Comparison of ENCODE assay signal across 18 mouse cellular contexts in the genomic region with DNA sequence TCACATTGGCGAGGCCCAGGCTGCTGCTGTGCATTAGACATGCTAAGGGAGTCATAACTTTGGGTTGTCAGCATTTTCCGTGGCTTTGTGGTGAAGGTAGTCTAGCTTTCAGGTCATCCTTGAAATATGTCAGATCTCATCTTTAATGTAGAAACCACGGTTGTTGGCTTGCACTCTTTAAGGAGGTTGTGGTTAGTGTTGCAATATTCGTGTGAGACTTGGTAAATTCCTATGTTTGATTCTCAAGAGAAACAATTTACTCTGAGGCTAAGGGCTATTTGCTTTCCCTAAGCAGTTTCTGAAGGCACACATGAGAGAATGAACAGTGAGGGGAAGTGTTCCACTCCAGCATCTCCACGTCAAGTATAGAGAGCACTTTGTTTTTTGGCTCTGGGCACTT.
A peak's percentile ranks its signal among the peaks of the same experiment; 100 is the strongest.
DNase-seq lines count a peak whose midpoint lies in the region; ATAC-seq and TF ChIP-seq lines count a peak whose summit lies in the region.
"Had no signal": no experiment of that assay in that cellular context is flagged by ENCODE, and none has a peak within 500 bp of the region (broad histone marks: within the 10 kb centered on the region; RNA-seq: fewer than 3 reads in every experiment).

No protein-coding gene starts in this region.

- no peak overlapping the region for H3K9ac ChIP-seq in lung, embryonic 14.5 days
- H3K9ac ChIP-seq in midbrain, embryonic 14.5 days (replicated peaks; ENCODE audit: low read length) = no peak overlapping the region
- H3K9ac ChIP-seq: embryonic facial prominence, embryonic 12.5 days; hindbrain, embryonic 12.5 days; midbrain, embryonic 15.5 days; neural tube, embryonic 13.5 days had no signal

- H3K9me3 ChIP-seq in lung, embryonic 14.5 days (ENCODE audit: low read depth, low read length) = no peaks in the 10 kb centered on the region
- no peaks in the 10 kb centered on the region for H3K9me3 ChIP-seq in midbrain, embryonic 14.5 days (ENCODE audit: control insufficient read depth, low read length)
- H3K9me3 ChIP-seq: embryonic facial prominence, embryonic 12.5 days; hindbrain, embryonic 12.5 days; midbrain, embryonic 15.5 days; neural tube, embryonic 13.5 days had no signal

- no peaks in the 10 kb centered on the region for H3K27me3 ChIP-seq in lung, embryonic 14.5 days (ENCODE audit: insufficient read depth, low read length)
- H3K27me3 ChIP-seq in myocyte (ENCODE audit: control insufficient read depth, insufficient read depth, insufficient read length) = no peaks in the 10 kb centered on the region
- H3K27me3 ChIP-seq in kidney, adult 2 months (replicated peaks; ENCODE audit: control insufficient read depth, insufficient read depth, low read length) = no peaks in the 10 kb centered on the region
- no peaks in the 10 kb centered on the region for H3K27me3 ChIP-seq in midbrain, embryonic 14.5 days (ENCODE audit: control insufficient read depth, insufficient read depth, low read length)
- H3K27me3 ChIP-seq: embryonic facial prominence, embryonic 12.5 days; hindbrain, embryonic 12.5 days; midbrain, embryonic 15.5 days; neural tube, embryonic 13.5 days had no signal

- no peak overlapping the region for H3ac ChIP-seq in myocyte (ENCODE audit: control insufficient read depth, insufficient read length)

- 44% methylated on average over 5 of the region's 5 CpGs for WGBS in lung, embryonic 14.5 days
- 66% methylated on average over 5 of the region's 5 CpGs for WGBS in kidney, adult 2 months
- 64% methylated on average over 5 of the region's 5 CpGs for WGBS in midbrain, embryonic 14.5 days

- no peak overlapping the region for H3K4me3 ChIP-seq in lung, embryonic 14.5 days (ENCODE audit: low read depth, low read length)
- no peak overlapping the region for H3K4me3 ChIP-seq in myocyte
- no peak overlapping the region for H3K4me3 ChIP-seq in kidney, adult 2 months (ENCODE audit: insufficient read depth, low read depth, low read length)
- no peak overlapping the region for H3K4me3 ChIP-seq in midbrain, embryonic 14.5 days (replicated peaks; ENCODE audit: low read depth, low read length)
- H3K4me3 ChIP-seq: embryonic facial prominence, embryonic 12.5 days; gastrocnemius, adult 2 months; hindbrain, embryonic 12.5 days; midbrain, embryonic 15.5 days; neural tube, embryonic 13.5 days had no signal

- no peak for TF ChIP-seq POLR2A in myocyte (IDR thresholded peaks at IDR 0.05; ENCODE audit: insufficient read length, low read depth)
- no peak for TF ChIP-seq POLR2A in kidney, adult 2 months (IDR thresholded peaks at IDR 0.05; ENCODE audit: low read depth, low read length)

- no peaks in the 10 kb centered on the region for H3K36me3 ChIP-seq in lung, embryonic 14.5 days (ENCODE audit: insufficient read depth)
- H3K36me3 ChIP-seq in myocyte (ENCODE audit: control insufficient read depth, insufficient read depth) = no peaks in the 10 kb centered on the region
- no peaks in the 10 kb centered on the region for H3K36me3 ChIP-seq in kidney, adult 2 months (ENCODE audit: control insufficient read depth, insufficient read depth, low read length)
- no peaks in the 10 kb centered on the region for H3K36me3 ChIP-seq in midbrain, embryonic 14.5 days (ENCODE audit: control insufficient read depth, insufficient read depth, low read length)
- H3K36me3 ChIP-seq: embryonic facial prominence, embryonic 12.5 days; hindbrain, embryonic 12.5 days; midbrain, embryonic 15.5 days; neural tube, embryonic 13.5 days had no signal

- H3K4me1 ChIP-seq in lung, embryonic 14.5 days (ENCODE audit: insufficient read depth) = 0 out of 2 replicates have a peak, but pooled peaks cover 3% of the 10 kb centered on the region
- peaks cover 7% of the 10 kb centered on the region; the same call in 1 of the 2 replicates for H3K4me1 ChIP-seq in kidney, adult 2 months (ENCODE audit: control insufficient read depth, insufficient read depth, low read length)
- H3K4me1 ChIP-seq in midbrain, embryonic 14.5 days (ENCODE audit: control insufficient read depth, insufficient read depth, low read length) = no peaks in the 10 kb centered on the region
- H3K4me1 ChIP-seq: hindbrain, embryonic 12.5 days had no signal

- no peak overlapping the region for H3K4me2 ChIP-seq in lung, embryonic 14.5 days
- peak overlapping the region; percentile 60 for H3K4me2 ChIP-seq in myocyte (ENCODE audit: low read depth)
- H3K4me2 ChIP-seq in midbrain, embryonic 14.5 days (ENCODE audit: low read length) = no peak overlapping the region
- H3K4me2 ChIP-seq: embryonic facial prominence, embryonic 12.5 days; heart, embryonic 11.5 days; hindbrain, embryonic 12.5 days; midbrain, embryonic 15.5 days; neural tube, embryonic 13.5 days had no signal

- no peak for ATAC-seq in lung, embryonic 14.5 days (ENCODE audit: insufficient read depth)
- peak; percentile 42 to 53; a peak in 3 of 4 replicates for ATAC-seq in hematopoietic stem cell, adult 5-6 weeks (replicated peaks in 1 of 2; ENCODE audit: insufficient read depth in 1 of 2, low FRiP score in 2 of 2, low TSS enrichment in 1 of 2, low read depth in 1 of 2, poor library complexity in 2 of 2, severe bottlenecking in 2 of 2)
- no peak for ATAC-seq in midbrain, embryonic 14.5 days (ENCODE audit: low FRiP score, low TSS enrichment)
- ATAC-seq: forebrain, embryonic 14.5 days; midbrain, embryonic 15.5 days had no signal

- peak; percentile 3 for DNase-seq in lung, embryonic 14.5 days
- DNase-seq in lung, postnatal 14 days = no peak
- DNase-seq in NIH3T3 (ENCODE audit: low read depth) = peak; percentile 89
- DNase-seq in kidney, adult 2 months = no peak
- no peak for DNase-seq in kidney, postnatal 10 days
- no peak for DNase-seq in midbrain, embryonic 14.5 days
- DNase-seq: adrenal gland, postnatal 36 days; cerebellum, adult 9-11 months; gastrocnemius, adult 2 months; kidney, adult 11 months had no signal

- no peak for TF ChIP-seq CTCF in lung, embryonic 14.5 days (IDR thresholded peaks at IDR 0.05; ENCODE audit: low read depth)
- no peak for TF ChIP-seq CTCF in kidney, adult 2 months (conservative IDR thresholded peaks at IDR 0.05; ENCODE audit: insufficient read depth, insufficient read length, low read depth, low read length)

- H3K27ac ChIP-seq in lung, embryonic 14.5 days (ENCODE audit: low read depth) = no peak overlapping the region
- H3K27ac ChIP-seq in kidney, adult 2 months (ENCODE audit: insufficient read depth, low read depth, low read length) = no peak overlapping the region
- H3K27ac ChIP-seq in midbrain, embryonic 14.5 days (replicated peaks; ENCODE audit: low read depth, low read length) = no peak overlapping the region
- H3K27ac ChIP-seq: embryonic facial prominence, embryonic 12.5 days; gastrocnemius, adult 2 months; hindbrain, embryonic 12.5 days; midbrain, embryonic 15.5 days; neural tube, embryonic 13.5 days had no signal

- H3K79me2 ChIP-seq in myocyte (ENCODE audit: control insufficient read depth, insufficient read depth) = no peaks in the 10 kb centered on the region

TF ChIP-seq in myocyte, 11 proteins besides CTCF, POLR2A, EP300 and RAD21:
- TF ChIP-seq USF1 (IDR thresholded peaks at IDR 0.05; ENCODE audit: low read depth) (no peak), TCF3 (IDR thresholded peaks at IDR 0.05; ENCODE audit: insufficient read length, low read depth) (no peak), CEBPB (IDR thresholded peaks at IDR 0.05; ENCODE audit: insufficient read depth, poor library complexity, severe bottlenecking) (peak; percentile 98)

Comparison
In these comparisons a context has a peak if more than half of its experiments do, and no peak if none do; other contexts are left out.
1. DNase-seq: peak in lung, embryonic 14.5 days (single experiment) and NIH3T3 (single experiment); none in lung, postnatal 14 days (single experiment), kidney, adult 2 months (single experiment), kidney, postnatal 10 days (single experiment) and midbrain, embryonic 14.5 days (single experiment).
2. ATAC-seq: peak in hematopoietic stem cell, adult 5-6 weeks (2 of 2); none in lung, embryonic 14.5 days (single experiment) and midbrain, embryonic 14.5 days (single experiment).